Mouse (Mus musculus): ENCODE measurements around the gene Ascl4. TPM values are rescaled to one million over a fixed set of nuclear protein-coding genes. Genes with fewer than 3 reads are reported as not detected.

The Ascl4 gene
- total and polyA plus RNA-seq, 3 experiments: not detected

GRCm38 (mm10) chr10:85969894-85970620 lies 42.6 kb downstream of the Ascl4 start:
- DNase-seq: peak; percentile 25

GRCm38 (mm10) chr10:85971826-85972225 lies 44.3 kb downstream of the Ascl4 start:
- DNase-seq: no peak

GRCm38 (mm10) chr10:85972915-85973314 lies 45.4 kb downstream of the Ascl4 start:
- DNase-seq: no peak

- DNase-seq: no peak
These were observed 62.1 kb downstream of the Ascl4 start for GRCm38 (mm10) chr10:85989412-85990115.

- no peak for DNase-seq
These were observed 64.9 kb downstream of the Ascl4 start for GRCm38 (mm10) chr10:85992412-85992811.

GRCm38 (mm10) chr10:85993836-85994235 lies 66.4 kb downstream of the Ascl4 start:
- DNase-seq: no peak

GRCm38 (mm10) chr10:85994543-85995104 lies 67.1 kb downstream of the Ascl4 start:
- no peak for DNase-seq

Other genes starting within 250 kb of the Ascl4 start
- gene Pwp1, start 98.2 kb upstream of the Ascl4 start, total RNA-seq (2021): 10 to 100 TPM; 18.0 to 19.9 TPM
- 3.8 and 4.6 TPM in 2 replicates for gene Pwp1, start 98.2 kb upstream of the Ascl4 start, polyA plus RNA-seq (2012; rRNA removed)
- gene Prdm4, start 10.5 kb upstream of the Ascl4 start, total RNA-seq (2021): 10 to 100 TPM; 13.2 to 17.0 TPM
- gene Prdm4, start 10.5 kb upstream of the Ascl4 start, polyA plus RNA-seq (2012; rRNA removed): 10.5 and 15.3 TPM in 2 replicates
- 100 to 1,000 TPM in 1 of 2 experiments, 10 to 100 TPM in 1; 90.9 to 134 TPM for gene Rtcb, start 30.1 kb downstream of the Ascl4 start, total RNA-seq (2021)
- 16.2 and 19.8 TPM in 2 replicates for gene Rtcb, start 30.1 kb downstream of the Ascl4 start, polyA plus RNA-seq (2012; rRNA removed)
- gene Bpifc, start 84.2 kb downstream of the Ascl4 start, total RNA-seq (2021): 1 to 10 TPM in 1 of 2 experiments, not detected in 1; 1.4 TPM
- gene Bpifc, start 84.2 kb downstream of the Ascl4 start, polyA plus RNA-seq (2012; rRNA removed): 0.31 TPM in 1 of 2 replicates, not detected in the other
- gene Fbxo7, start 94.3 kb downstream of the Ascl4 start, total RNA-seq (2021): 10 to 100 TPM; 21.4 to 24.7 TPM
- 13.5 and 16.6 TPM in 2 replicates for gene Fbxo7, start 94.3 kb downstream of the Ascl4 start, polyA plus RNA-seq (2012; rRNA removed)